Mouse (Mus musculus) embryonic facial prominence, embryonic 13.5 days (tissue): Measurements from ENCODE around the gene Best1. TPM values are rescaled to one million over a fixed set of nuclear protein-coding genes. Genes with fewer than 3 reads are reported as not detected.
A peak's percentile ranks its signal among the peaks of the same experiment; 100 is the strongest.

ENCODE experiments used
- ATAC-seq: fragments of 200-750 bp; cut with Nextera tagmentation; 2 replicates; pipeline ENCODE4 v1.8.0; 2017; ENCODE audit warnings: low read depth; ENCODE audit not compliant: insufficient number of reproducible peaks, insufficient read depth, low FRiP score, low TSS enrichment
- H3K27ac ChIP-seq: fragments of 300-500 bp; sonication (generic); 2 replicates; pipeline ENCODE4 v1.5.1; 2015; ENCODE audit warnings: moderate library complexity, mild to moderate bottlenecking, inconsistent platforms
- H3K27me3 ChIP-seq: fragments of 300-500 bp; sonication (generic); 2 replicates; pipeline ENCODE4 v1.6.1; 2015; ENCODE audit warnings: mild to moderate bottlenecking, inconsistent platforms
- H3K36me3 ChIP-seq: fragments of 300-500 bp; sonication (generic); 2 replicates; pipeline ENCODE4 v1.6.1; 2015; ENCODE audit warnings: mild to moderate bottlenecking, inconsistent platforms
- H3K4me1 ChIP-seq: fragments of 300-500 bp; sonication (generic); 2 replicates; pipeline ENCODE4 v1.6.1; 2015; ENCODE audit warnings: inconsistent platforms
- H3K4me2 ChIP-seq: fragments of 300-500 bp; sonication (generic); 2 replicates; pipeline ENCODE4 v1.6.1; 2015; ENCODE audit warnings: moderate library complexity, mild to moderate bottlenecking, inconsistent platforms
- H3K4me3 ChIP-seq: fragments of 300-500 bp; sonication (generic); 2 replicates; pipeline ENCODE4 v1.5.1; 2015; ENCODE audit warnings: mild to moderate bottlenecking, inconsistent platforms
- H3K9ac ChIP-seq: fragments of 300-500 bp; sonication (generic); 2 replicates; pipeline ENCODE4 v1.6.1; 2015; ENCODE audit warnings: mild to moderate bottlenecking, inconsistent platforms
- H3K9me3 ChIP-seq: fragments of 300-500 bp; sonication (generic); 2 replicates; pipeline ENCODE4 v1.6.1; 2016; ENCODE audit warnings: inconsistent platforms
- WGBS: fragments of 180-500 bp; shearing (Covaris S2); methylation state at CpG from one replicate; pipeline ENCODE4 v1.1.7; 2015; ENCODE audit warnings: mixed read lengths; 5-methylcytosine and 5-hydroxymethylcytosine counted together
- polyA plus RNA-seq: library from polyadenylated mRNA; unstranded; fragments of >200 nt; fragmentation: Nextera tagmentation; extraction: Ambion mirVana; gene quantifications from 2 replicates; pipeline ENCODE4 v1.2.1, GENCODE M21; 2015

Gene Best1
- polyA plus RNA-seq, 1 experiment from 2014 or later: 0.98 TPM

DNA sequence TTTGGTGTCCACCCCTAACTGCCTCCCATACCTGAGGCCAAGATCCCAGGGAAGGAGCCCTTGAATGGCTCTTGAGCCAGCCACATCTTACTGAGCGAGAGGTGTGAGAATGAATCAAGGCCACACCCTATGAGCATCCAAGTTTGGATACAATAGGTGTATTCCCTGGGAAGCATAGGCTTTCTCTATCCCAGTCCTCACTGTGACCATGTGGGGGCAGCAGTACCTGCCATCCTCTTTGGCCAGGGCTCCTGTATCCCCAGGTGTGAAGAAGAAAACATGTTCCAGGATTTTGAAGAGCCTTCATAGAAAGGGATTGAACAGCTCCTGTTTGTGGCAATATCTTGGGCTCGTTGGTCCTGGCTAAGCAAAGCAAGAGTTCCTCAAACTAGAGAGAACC, 38.2 kb upstream of the Best1 start:
- 78% methylated on average over 2 of the region's 2 CpGs for WGBS
- Histone ChIP-seq H3K9ac (no peak overlapping the region), H3K27me3 (no peaks in the 10 kb centered on the region; the same call in 1 of the 2 replicates), H3K4me3 (no peak overlapping the region), H3K9me3 (no peaks in the 10 kb centered on the region), H3K4me2 (no peak overlapping the region), H3K27ac (peak overlapping the region; percentile 33; the same call in 1 of the 2 replicates), H3K4me1 (peaks cover 40% of the 10 kb centered on the region), H3K36me3 (peaks cover 17% of the 10 kb centered on the region)
- no peak for ATAC-seq

DNA sequence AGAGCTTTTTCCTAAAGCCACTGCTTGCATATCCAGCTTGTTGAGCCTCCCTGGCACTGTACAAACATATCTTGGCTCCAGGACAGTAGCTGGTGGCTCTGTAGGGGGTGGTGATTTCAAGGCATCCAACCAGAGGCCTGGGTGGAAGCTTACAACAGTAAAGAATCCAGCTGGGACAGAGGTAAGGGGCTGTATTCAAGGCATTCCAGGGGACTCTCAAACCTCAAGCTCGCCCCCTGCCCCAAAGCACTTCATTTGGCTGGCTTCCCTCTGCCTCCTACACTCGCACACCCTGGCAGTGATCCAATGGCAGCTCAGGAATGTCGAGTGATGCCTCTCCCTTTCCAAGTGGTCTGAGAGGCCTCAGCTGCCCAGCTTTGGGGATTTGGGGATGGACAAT, 37.5 kb upstream of the Best1 start:
- Histone ChIP-seq H3K4me3 (no peak overlapping the region), H3K9ac (0 out of 2 replicates have a peak overlapping the region, but pooled peaks have one; percentile 27), H3K9me3 (no peaks in the 10 kb centered on the region), H3K4me1 (peaks cover 40% of the 10 kb centered on the region), H3K4me2 (peak overlapping the region; percentile 9; the same call in 1 of the 2 replicates), H3K27me3 (no peaks in the 10 kb centered on the region; the same call in 1 of the 2 replicates), H3K36me3 (peaks cover 18% of the 10 kb centered on the region), H3K27ac (peak overlapping the region; percentile 33)
- ATAC-seq: no peak
- WGBS: 6% methylated on average over 3 of the region's 3 CpGs

- Histone ChIP-seq H3K4me3 (no peak overlapping the region), H3K4me2 (peak overlapping the region; percentile 9; the same call in 1 of the 2 replicates), H3K36me3 (peaks cover 18% of the 10 kb centered on the region), H3K9ac (no peak overlapping the region), H3K9me3 (no peaks in the 10 kb centered on the region), H3K27ac (peak overlapping the region; percentile 33; the same call in 1 of the 2 replicates), H3K4me1 (peaks cover 36% of the 10 kb centered on the region), H3K27me3 (no peaks in the 10 kb centered on the region; the same call in 1 of the 2 replicates)
- WGBS: 88% methylated on average over 3 of the region's 3 CpGs
- ATAC-seq: no peak
Observed at GRCm38 (mm10) chr19:10038364-10038763, 36.9 kb upstream of the Best1 start.

- no peaks in the 10 kb centered on the region; the same call in 1 of the 2 replicates for H3K27me3 ChIP-seq
- H3K4me3 ChIP-seq: no peak overlapping the region
- H3K9ac ChIP-seq: no peak overlapping the region
- H3K4me1 ChIP-seq: peaks cover 31% of the 10 kb centered on the region
- H3K9me3 ChIP-seq: no peaks in the 10 kb centered on the region
- peaks cover 22% of the 10 kb centered on the region for H3K36me3 ChIP-seq
- no peak for ATAC-seq
- H3K27ac ChIP-seq: no peak overlapping the region
- no peak overlapping the region for H3K4me2 ChIP-seq
- 76% methylated on average over 2 of the region's 2 CpGs for WGBS
Observed at GRCm38 (mm10) chr19:10037534-10037933, 36.1 kb upstream of the Best1 start.

GRCm38 (mm10) chr19:10034785-10035447, 33.5 kb upstream of the Best1 start:
- ATAC-seq: no peak
- peaks cover 19% of the 10 kb centered on the region for H3K4me1 ChIP-seq
- H3K4me2 ChIP-seq: no peak overlapping the region
- H3K36me3 ChIP-seq: peaks cover 37% of the 10 kb centered on the region
- no peak overlapping the region for H3K4me3 ChIP-seq
- H3K9ac ChIP-seq: peak overlapping the region; percentile 54
- H3K9me3 ChIP-seq: no peaks in the 10 kb centered on the region
- H3K27ac ChIP-seq: no peak overlapping the region
- H3K27me3 ChIP-seq: no peaks in the 10 kb centered on the region
- 35% methylated on average over 8 of the region's 8 CpGs for WGBS

DNA sequence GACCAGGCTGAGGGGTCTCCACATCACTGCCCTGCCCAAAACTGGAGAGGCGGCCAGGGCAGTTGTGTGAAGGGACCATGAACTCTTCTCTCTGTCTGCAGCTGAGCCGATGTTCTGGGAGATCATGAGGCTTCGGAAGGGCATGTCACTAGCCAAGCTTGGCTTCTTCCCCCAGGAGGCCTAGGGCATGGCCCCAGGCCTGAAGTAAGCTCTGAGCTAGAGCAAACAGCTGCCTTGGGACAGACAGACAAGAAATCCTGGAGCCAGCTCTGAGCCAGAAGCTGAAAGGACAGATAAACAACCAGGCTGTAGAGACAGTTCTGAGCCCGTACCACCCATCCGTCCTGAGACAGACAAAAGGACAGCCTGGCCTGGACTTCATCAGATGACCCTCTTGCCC, 32.9 kb upstream of the Best1 start:
- Histone ChIP-seq H3K27ac (no peak overlapping the region), H3K4me2 (no peak overlapping the region), H3K4me3 (no peak overlapping the region), H3K9me3 (no peaks in the 10 kb centered on the region), H3K36me3 (peaks cover 43% of the 10 kb centered on the region), H3K9ac (0 out of 2 replicates have a peak overlapping the region, but pooled peaks have one; percentile 54), H3K4me1 (peaks cover 15% of the 10 kb centered on the region), H3K27me3 (no peaks in the 10 kb centered on the region)
- 86% methylated on average over 5 of the region's 5 CpGs for WGBS
- no peak for ATAC-seq

DNA sequence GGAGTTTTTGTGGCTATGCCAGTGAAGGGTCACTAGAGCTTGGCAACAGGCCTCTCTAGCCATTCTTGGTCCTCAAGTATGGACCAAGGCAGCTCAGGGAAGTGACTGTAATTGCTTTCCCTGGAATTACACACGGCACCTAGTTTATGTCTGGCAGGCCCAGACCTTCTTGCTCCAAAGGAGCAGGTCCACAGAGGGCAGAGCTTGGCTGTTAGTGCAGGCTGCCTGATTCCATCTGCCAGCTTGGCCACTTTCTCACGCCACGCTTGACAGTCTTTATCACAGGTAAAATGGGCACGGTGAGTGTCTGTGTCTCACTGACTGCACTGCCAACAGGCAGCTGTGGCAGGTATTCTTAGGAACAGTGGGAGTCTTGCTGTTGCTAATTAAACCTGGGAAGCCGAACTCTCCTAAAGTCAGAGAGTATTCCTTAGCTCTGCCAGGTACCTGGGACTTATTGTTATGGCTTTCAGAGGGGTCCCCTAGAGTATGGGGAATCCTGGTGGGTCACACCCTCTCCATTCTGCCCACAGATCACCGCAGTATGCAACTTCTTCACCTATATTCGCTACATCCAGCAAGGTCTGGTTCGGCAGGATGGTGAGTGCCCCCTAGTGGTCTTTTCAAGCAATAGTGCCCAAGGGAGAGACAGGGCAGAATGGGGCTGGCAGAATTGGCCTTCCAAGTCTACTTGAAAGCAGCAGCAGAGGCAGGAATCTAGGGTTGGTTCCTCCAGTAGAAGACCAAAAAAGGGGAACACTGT, 32.0 kb upstream of the Best1 start:
- ATAC-seq: no peak
- Histone ChIP-seq H3K4me2 (no peak overlapping the region), H3K27ac (no peak overlapping the region), H3K36me3 (peaks cover 52% of the 10 kb centered on the region), H3K4me1 (peaks cover 7% of the 10 kb centered on the region), H3K9ac (peak overlapping the region; percentile 4; the same call in 1 of the 2 replicates), H3K4me3 (no peak overlapping the region), H3K27me3 (no peaks in the 10 kb centered on the region), H3K9me3 (no peaks in the 10 kb centered on the region)
- WGBS: 41% methylated on average over 8 of the region's 8 CpGs

DNA sequence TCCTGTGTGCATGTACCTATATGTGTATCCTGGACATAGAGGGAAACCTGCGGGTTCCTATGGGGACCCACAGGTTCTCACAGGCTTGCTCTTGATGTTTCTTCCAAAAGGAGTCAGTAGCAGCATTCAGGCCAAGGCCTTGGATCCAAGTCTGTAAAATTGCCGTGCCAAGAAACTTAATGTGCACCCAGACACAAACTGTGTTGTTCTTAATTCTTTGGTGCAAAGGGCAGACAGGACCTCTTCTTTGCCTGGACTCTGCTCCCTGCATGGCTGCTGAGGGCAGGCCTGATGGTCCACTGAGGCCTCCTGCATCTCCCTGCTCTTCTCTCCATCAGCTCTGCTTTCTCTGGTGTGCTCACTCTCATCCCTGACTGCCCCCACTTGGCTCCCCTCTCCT, 28.3 kb upstream of the Best1 start:
- no peak overlapping the region for H3K27ac ChIP-seq
- H3K27me3 ChIP-seq: no peaks in the 10 kb centered on the region
- no peak overlapping the region; the same call in 1 of the 2 replicates for H3K9ac ChIP-seq
- no peaks in the 10 kb centered on the region for H3K9me3 ChIP-seq
- WGBS: 88% methylated on average over 2 of the region's 2 CpGs
- peaks cover 57% of the 10 kb centered on the region for H3K36me3 ChIP-seq
- no peak for ATAC-seq
- no peak overlapping the region for H3K4me2 ChIP-seq
- no peak overlapping the region for H3K4me3 ChIP-seq
- H3K4me1 ChIP-seq: peaks cover 14% of the 10 kb centered on the region

DNA sequence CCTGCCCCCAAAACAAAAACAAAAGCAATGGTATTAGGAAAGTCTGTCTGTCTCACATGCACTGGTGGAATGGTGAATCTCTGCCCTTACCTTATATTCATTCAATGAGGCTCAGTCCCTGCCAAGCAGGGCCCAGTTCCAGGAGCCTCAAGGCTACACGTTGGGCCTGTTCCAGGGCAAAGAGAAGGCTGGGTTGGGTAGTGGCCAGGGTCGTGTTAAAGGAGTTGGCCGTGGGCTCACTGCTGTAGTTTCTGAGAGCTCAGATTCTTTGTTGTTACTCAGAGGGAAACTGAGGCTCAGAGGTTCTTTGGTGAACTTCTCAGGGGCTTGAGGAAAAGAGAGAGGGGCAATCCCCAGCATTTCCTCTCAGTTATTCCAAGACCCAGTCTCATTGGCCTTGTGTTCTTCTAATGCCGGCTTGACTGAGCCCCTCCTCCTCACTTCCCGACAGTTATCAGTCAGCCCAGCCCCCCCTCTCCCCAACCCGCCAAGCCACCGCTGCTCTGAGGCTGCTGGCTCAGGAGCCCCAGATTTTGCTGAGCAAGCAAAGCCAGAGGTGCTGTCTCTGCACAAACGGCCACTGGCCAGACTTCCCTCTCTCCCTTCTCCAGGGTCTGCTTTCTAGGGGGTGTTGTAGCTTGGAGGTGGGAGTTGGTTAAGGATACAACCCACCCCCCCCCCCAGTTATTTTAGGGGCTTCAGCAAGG, 23.9 kb upstream of the Best1 start:
- peak overlapping the region; percentile 78 for H3K27ac ChIP-seq
- H3K4me2 ChIP-seq: peak overlapping the region; percentile 12; the same call in 1 of the 2 replicates

DNA sequence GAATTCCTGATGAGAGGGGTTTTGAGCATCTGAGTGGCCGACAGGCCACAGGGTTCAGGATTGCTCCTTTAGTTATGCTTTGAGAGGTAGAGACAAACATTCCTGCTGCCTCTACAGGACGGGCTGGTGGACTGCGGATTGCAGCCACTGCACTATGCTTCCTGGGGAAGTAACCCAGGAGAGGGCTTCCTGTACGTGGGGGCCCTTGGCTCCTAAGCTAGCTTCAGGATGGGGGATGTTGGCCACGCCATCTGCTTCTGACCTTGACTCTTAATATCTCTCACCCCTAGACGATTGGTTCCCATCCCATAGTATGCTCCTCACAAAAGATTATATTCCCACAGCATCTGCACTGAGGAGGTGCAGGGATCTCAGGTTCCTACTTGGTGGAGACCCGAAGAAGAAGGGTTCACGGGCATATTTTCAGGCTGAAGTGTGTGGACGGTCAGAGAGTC, 21.9 kb upstream of the Best1 start:
- no peak overlapping the region for H3K4me2 ChIP-seq
- 65% methylated on average over 9 of the region's 9 CpGs for WGBS
- H3K4me1 ChIP-seq: peaks cover 67% of the 10 kb centered on the region
- ATAC-seq: no peak
- H3K9ac ChIP-seq: peak overlapping the region; percentile 6; the same call in 1 of the 2 replicates
- H3K36me3 ChIP-seq: peaks cover 19% of the 10 kb centered on the region
- peak overlapping the region; percentile 24 for H3K27ac ChIP-seq
- no peaks in the 10 kb centered on the region for H3K9me3 ChIP-seq
- no peaks in the 10 kb centered on the region for H3K27me3 ChIP-seq
- H3K4me3 ChIP-seq: no peak overlapping the region

More for the DNA sequence above, 23.9 kb upstream of the Best1 start:
- Histone ChIP-seq H3K9ac (no peak overlapping the region), H3K4me1 (peaks cover 49% of the 10 kb centered on the region), H3K27me3 (no peaks in the 10 kb centered on the region), H3K9me3 (no peaks in the 10 kb centered on the region), H3K36me3 (peaks cover 39% of the 10 kb centered on the region), H3K4me3 (no peak overlapping the region)
- WGBS: 21% methylated on average over 8 of the region's 8 CpGs
- ATAC-seq: no peak
